Comparison of ENCODE assay signal across 8 mouse cellular contexts in genomic region chr10:7954627-7954988, GRCm38 (mm10). TPM values are rescaled to one million over a fixed set of nuclear protein-coding genes. Genes with fewer than 3 reads are reported as not detected.
A peak's percentile ranks its signal among the peaks of the same experiment; 100 is the strongest.
DNase-seq lines count a peak whose midpoint lies in the region; ATAC-seq and TF ChIP-seq lines count a peak whose summit lies in the region.

No protein-coding gene starts in this region.

- H3K4me1 ChIP-seq in megakaryocyte, embryonic 14.5 days: peaks cover 61% of the 10 kb centered on the region
- H3K4me1 ChIP-seq in hindbrain, embryonic 14.5 days (replicated peaks; ENCODE audit: control insufficient read depth, insufficient read depth, low read length): peaks cover 28% of the 10 kb centered on the region
- H3K4me1 ChIP-seq in midbrain, postnatal 0 days (ENCODE audit: insufficient read depth, low read length): peaks cover 9% of the 10 kb centered on the region; the same call in 1 of the 2 replicates

- no peak for ATAC-seq in megakaryocyte, adult 5-6 weeks (ENCODE audit: poor library complexity, severe bottlenecking)
- no peak for ATAC-seq in hindbrain, embryonic 14.5 days (ENCODE audit: low FRiP score)
- ATAC-seq in midbrain, postnatal 0 days (ENCODE audit: low FRiP score): no peak

- H3K36me3 ChIP-seq in megakaryocyte, embryonic 14.5 days (replicated peaks; ENCODE audit: low read length): peaks cover 24% of the 10 kb centered on the region
- H3K36me3 ChIP-seq in hindbrain, embryonic 14.5 days (replicated peaks; ENCODE audit: control insufficient read depth, insufficient read depth): no peaks in the 10 kb centered on the region
- no peaks in the 10 kb centered on the region for H3K36me3 ChIP-seq in midbrain, postnatal 0 days (ENCODE audit: insufficient read depth, low read length)

- peak overlapping the region; percentile 95 for H3K4me3 ChIP-seq in megakaryocyte, embryonic 14.5 days (replicated peaks)
- H3K4me3 ChIP-seq in hindbrain, embryonic 14.5 days (replicated peaks; ENCODE audit: low read length): peak overlapping the region; percentile 97
- peak overlapping the region; percentile 97 for H3K4me3 ChIP-seq in midbrain, postnatal 0 days (ENCODE audit: low read depth, low read length)

- peak overlapping the region; percentile 81 for H3K4me2 ChIP-seq in hindbrain, embryonic 14.5 days (replicated peaks)
- peak overlapping the region; percentile 92 for H3K4me2 ChIP-seq in midbrain, postnatal 0 days (ENCODE audit: low read depth, low read length, poor library complexity, severe bottlenecking)

- no peak for TF ChIP-seq CTCF in midbrain, postnatal 0 days (IDR thresholded peaks at IDR 0.05)

- H3K27me3 ChIP-seq in megakaryocyte, embryonic 14.5 days (replicated peaks): no peaks in the 10 kb centered on the region
- H3K27me3 ChIP-seq in hindbrain, embryonic 14.5 days (ENCODE audit: control insufficient read depth, insufficient read depth, low read length): no peaks in the 10 kb centered on the region
- H3K27me3 ChIP-seq in midbrain, postnatal 0 days (ENCODE audit: insufficient read depth, low read length): no peaks in the 10 kb centered on the region

- no peaks in the 10 kb centered on the region for H3K9me3 ChIP-seq in megakaryocyte, embryonic 14.5 days
- H3K9me3 ChIP-seq in hindbrain, embryonic 14.5 days (ENCODE audit: control insufficient read depth, low read length): no peaks in the 10 kb centered on the region
- H3K9me3 ChIP-seq in midbrain, postnatal 0 days (ENCODE audit: low read length): no peaks in the 10 kb centered on the region

- 2% methylated on average over 5 of the region's 5 CpGs for WGBS in hindbrain, embryonic 14.5 days
- 1% methylated on average over 5 of the region's 5 CpGs for WGBS in midbrain, postnatal 0 days

- H3K27ac ChIP-seq in hindbrain, embryonic 14.5 days: peak overlapping the region; percentile 99
- H3K27ac ChIP-seq in midbrain, postnatal 0 days (ENCODE audit: low read depth, low read length): peak overlapping the region; percentile 98

- DNase-seq in adrenal gland, postnatal 10 days: peak; percentile 6
- no peak for DNase-seq in adrenal gland, postnatal 36 days
- DNase-seq in hindbrain, embryonic 14.5 days (ENCODE audit: low spot score): no peak
- peak; percentile 8 for DNase-seq in midbrain, postnatal 0 days (ENCODE audit: low spot score)
- DNase-seq in T-cell, adult 2 months (ENCODE audit: low spot score): no peak
- DNase-seq in urinary bladder, postnatal 36 days (ENCODE audit: low spot score in 2 of 2): no peak

- peak overlapping the region; percentile 99 for H3K9ac ChIP-seq in hindbrain, embryonic 14.5 days
- peak overlapping the region; percentile 98 for H3K9ac ChIP-seq in midbrain, postnatal 0 days (replicated peaks; ENCODE audit: low read length, poor library complexity, severe bottlenecking)

RNA-seq across cellular contexts. Expression of gene Tab2, which starts 1.4 kb away (rescaled TPM):
- total RNA-seq in adrenal gland, postnatal 10 days (2021): 10 to 100 TPM; 59.9 to 61.7 TPM
- total RNA-seq in adrenal gland, postnatal 36 days (2021): 10 to 100 TPM; 51.2 to 51.7 TPM
- polyA plus RNA-seq in megakaryocyte, embryonic 14.5 days (2012; ENCODE audit: insufficient read depth, low replicate concordance): 3.1 and 8.0 TPM in 2 replicates
- total RNA-seq in megakaryocyte, adult 5-6 weeks (2015): 290 and 301 TPM in 2 replicates
- 105 and 120 TPM in 2 replicates for total RNA-seq in megakaryocyte, adult 5-6 weeks (2017)
- 20.2 and 20.6 TPM in 2 replicates for polyA plus RNA-seq in hindbrain, embryonic 14.5 days (2014; fragmentation: Nextera tagmentation; extraction: Ambion mirVana)
- total RNA-seq in midbrain, postnatal 0 days (2014; rRNA removed): 51.1 and 60.7 TPM in 2 replicates
- 8.7 and 10.8 TPM in 2 replicates for polyA plus RNA-seq in midbrain, postnatal 0 days (2015; fragmentation: Nextera tagmentation; extraction: Ambion mirVana)

Comparison
In these comparisons a context has a peak if more than half of its experiments do, and no peak if none do; other contexts are left out.
1. DNase-seq: peak in adrenal gland, postnatal 10 days (single experiment) and midbrain, postnatal 0 days (single experiment); none in adrenal gland, postnatal 36 days (0 of 2), hindbrain, embryonic 14.5 days (single experiment), T-cell, adult 2 months (single experiment) and urinary bladder, postnatal 36 days (0 of 2).
2. Peak in every context shown above with its lines, with median percentiles within 50 percentile points of each other: H3K4me3 ChIP-seq.